Mouse (Mus musculus) activated CD4-positive, CD25-positive, alpha-beta regulatory T cell, adult 9 weeks (primary cell): ENCODE results near the gene Rec8. TPM values are rescaled to one million over a fixed set of nuclear protein-coding genes. Genes with fewer than 3 reads are reported as not detected.

ENCODE experiments used
- polyA plus RNA-seq: library from polyadenylated mRNA; unstranded; fragments of 100-300 nt; shearing (Covaris generic); gene quantifications from one replicate; pipeline ENCODE4 v1.2.1, GENCODE M21; 2017

The Rec8 gene
- polyA plus RNA-seq = 10.1 TPM

GRCm38 (mm10) chr14:55617822-55618221 lies at the start of gene Rec8:
Rec8 (plus strand) TSS chr14:55618037.

DNA sequence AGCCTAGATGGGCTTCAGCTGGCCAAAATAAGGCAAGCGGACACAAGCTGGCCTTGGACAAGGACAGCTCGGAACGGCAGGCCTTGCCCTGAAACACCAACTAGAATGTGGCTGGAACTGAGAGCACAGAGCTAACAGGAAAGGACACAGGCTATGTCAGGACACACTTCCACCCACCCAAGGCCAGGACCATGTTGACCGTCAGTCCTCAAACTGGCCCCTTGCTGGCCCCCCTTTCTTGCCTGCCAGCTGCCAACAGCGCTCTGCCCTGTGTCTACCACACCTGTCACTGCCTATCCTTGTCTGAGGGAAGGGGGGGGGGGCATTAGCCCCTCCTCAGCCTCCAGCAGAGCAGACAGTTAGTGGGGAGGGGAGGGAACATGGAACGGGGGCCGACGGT lies 42.5 kb upstream of the Rec8 start, which contains the start of gene Fitm1:
Fitm1 (plus strand) TSS at position 316 of the 400 bp plus-strand sequence.

GRCm38 (mm10) chr14:55577871-55578667 lies 39.8 kb upstream of the Rec8 start, which contains the start of gene Psme1:
Psme1 (plus strand) TSS chr14:55578123.

GRCm38 (mm10) chr14:55584702-55585565 lies 32.9 kb upstream of the Rec8 start, which contains the start of gene Emc9:
Emc9 (minus strand) TSS chr14:55585302.

GRCm38 (mm10) chr14:55590748-55591330 lies 27.0 kb upstream of the Rec8 start, which contains the start of gene Psme2:
Psme2 (minus strand) TSS chr14:55591113.

DNA sequence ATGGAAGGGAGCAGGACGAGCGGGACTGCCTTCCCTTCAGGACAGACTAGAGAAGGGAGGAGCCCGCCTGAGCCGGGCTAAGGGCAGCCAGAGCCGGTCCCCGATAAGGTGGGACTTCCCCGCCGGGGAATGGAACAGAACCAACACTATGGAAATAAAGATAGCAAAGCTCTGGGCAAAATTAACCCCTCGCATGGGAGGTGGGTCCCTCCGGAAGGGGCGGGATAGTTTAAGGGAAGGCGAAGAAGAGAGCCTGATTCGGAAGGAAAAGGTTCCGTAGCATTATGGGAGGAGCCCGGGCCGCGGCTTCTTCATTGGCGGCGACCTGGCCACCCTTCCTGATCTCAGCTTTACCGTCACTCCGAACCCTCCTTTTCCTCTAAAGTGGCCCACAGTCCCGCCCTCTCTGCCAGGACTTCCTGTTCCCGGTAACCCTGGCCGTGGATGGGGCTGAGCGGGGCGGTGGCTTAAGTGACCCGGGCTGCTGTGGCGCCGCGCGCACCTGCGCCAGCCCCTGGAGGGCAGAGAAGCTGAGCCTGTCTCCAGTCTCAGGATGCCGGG lies 26.4 kb upstream of the Rec8 start, which contains the start of gene Rnf31:
Rnf31 (plus strand) TSS at position 378 of the 561 bp plus-strand sequence.

DNA sequence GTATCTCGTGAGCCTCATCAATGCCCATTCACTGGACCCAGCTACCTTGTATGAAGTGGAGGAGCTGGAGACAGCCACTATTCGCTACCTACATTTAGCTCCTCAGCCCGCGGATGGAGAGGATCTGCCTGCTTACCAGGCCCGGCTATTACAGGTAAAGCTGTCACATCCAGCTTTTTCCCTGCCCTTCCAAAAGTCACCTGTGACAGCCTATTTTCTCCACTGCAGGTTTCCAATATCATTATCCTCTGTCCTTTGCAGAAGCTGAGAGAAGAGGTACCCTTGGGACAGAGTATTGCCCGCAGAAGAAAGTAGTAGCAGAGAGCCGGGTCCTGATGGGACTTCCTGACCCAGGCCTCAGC lies 14.6 kb upstream of the Rec8 start, which contains the start of gene Irf9:
Irf9 (plus strand) TSS at position 301 of the 362 bp plus-strand sequence.

DNA sequence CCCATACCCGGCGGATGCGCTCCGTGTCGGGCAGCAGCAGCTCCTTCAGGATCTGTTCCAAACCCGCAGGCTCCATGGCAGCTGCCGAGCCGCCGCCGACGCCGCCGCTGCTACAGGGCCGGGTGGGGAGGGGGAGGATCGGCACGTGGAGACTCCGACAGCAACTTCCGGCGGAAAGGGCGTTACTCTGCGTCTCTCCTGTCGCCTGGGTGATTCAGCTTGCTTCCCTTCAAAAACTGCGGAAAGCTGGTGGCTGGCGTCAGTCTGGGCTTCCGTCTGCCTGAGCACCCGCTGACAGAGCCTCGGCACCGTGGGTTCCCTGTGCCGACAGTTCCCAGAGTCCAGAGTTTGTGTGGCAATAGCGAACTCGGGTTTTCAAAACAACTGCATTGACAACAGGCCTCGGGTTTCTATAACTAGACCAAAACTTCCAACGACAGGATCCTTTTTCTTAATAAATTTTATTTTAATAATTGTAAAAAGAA lies 17.7 kb downstream of the Rec8 start, which contains the start of gene Ipo4:
Ipo4 (minus strand) TSS at position 435 of the 485 bp plus-strand sequence.

GRCm38 (mm10) chr14:55637795-55638194 lies 20.0 kb downstream of the Rec8 start, which contains the start of gene Gm49378:
Gm49378 (minus strand) TSS chr14:55637895.

GRCm38 (mm10) chr14:55643060-55643907 lies 25.4 kb downstream of the Rec8 start, which contains the start of gene Tm9sf1:
Tm9sf1 (minus strand) TSS chr14:55643806.

GRCm38 (mm10) chr14:55649884-55650283 lies 32.0 kb downstream of the Rec8 start, which contains the start of gene Tssk4:
Tssk4 (plus strand) TSS chr14:55650184.

GRCm38 (mm10) chr14:55659960-55660573 lies 42.2 kb downstream of the Rec8 start, which contains the start of gene Mdp1:
Mdp1 (minus strand) TSS chr14:55660508.

GRCm38 (mm10) chr14:55671833-55672740 lies 54.2 kb downstream of the Rec8 start, which contains the start of the genes Gmpr2 and Nedd8:
Gmpr2 (plus strand) TSS chr14:55671941.
Nedd8 (minus strand) TSS chr14:55672124.

Other genes with a start within 250 kb of the Rec8 start
- gene Dhrs4, start 139.3 kb upstream of the Rec8 start, polyA plus RNA-seq = 39.7 TPM
- gene Carmil3, start 127.4 kb upstream of the Rec8 start, polyA plus RNA-seq = not detected
- gene Cpne6, start 107.6 kb upstream of the Rec8 start, polyA plus RNA-seq = not detected
- 0.07 TPM for gene Nrl, start 93.1 kb upstream of the Rec8 start, polyA plus RNA-seq
- gene Pck2, start 77.8 kb upstream of the Rec8 start, polyA plus RNA-seq = 46.5 TPM
- 159 TPM for gene Dcaf11, start 58.0 kb upstream of the Rec8 start, polyA plus RNA-seq
- 4.7 TPM for gene A730061H03Rik, start 57.6 kb upstream of the Rec8 start, polyA plus RNA-seq
- not detected for gene Fitm1, start 42.4 kb upstream of the Rec8 start, polyA plus RNA-seq
- 1,178 TPM for gene Psme1, start 39.9 kb upstream of the Rec8 start, polyA plus RNA-seq
- gene Emc9, start 32.7 kb upstream of the Rec8 start, polyA plus RNA-seq = 32.1 TPM
- gene Psme2, start 26.9 kb upstream of the Rec8 start, polyA plus RNA-seq = 1,001 TPM
- 79.7 TPM for gene Rnf31, start 26.3 kb upstream of the Rec8 start, polyA plus RNA-seq
- 209 TPM for gene Irf9, start 14.5 kb upstream of the Rec8 start, polyA plus RNA-seq
- gene Ipo4, start 17.9 kb downstream of the Rec8 start, polyA plus RNA-seq = 74.4 TPM
- 2.5 TPM for gene Gm49378, start 19.9 kb downstream of the Rec8 start, polyA plus RNA-seq
- gene Tm9sf1, start 25.8 kb downstream of the Rec8 start, polyA plus RNA-seq = 95.5 TPM
- gene Tssk4, start 32.1 kb downstream of the Rec8 start, polyA plus RNA-seq = 1.4 TPM
- 120 TPM for gene Mdp1, start 42.5 kb downstream of the Rec8 start, polyA plus RNA-seq
- 49.3 TPM for gene Gmpr2, start 53.9 kb downstream of the Rec8 start, polyA plus RNA-seq
- gene Nedd8, start 54.1 kb downstream of the Rec8 start, polyA plus RNA-seq = 452 TPM
- 62.3 TPM for gene Tinf2, start 63.8 kb downstream of the Rec8 start, polyA plus RNA-seq
- 0.39 TPM for gene Tgm1, start 95.9 kb downstream of the Rec8 start, polyA plus RNA-seq
- 71.3 TPM for gene Rabggta, start 104.2 kb downstream of the Rec8 start, polyA plus RNA-seq
- gene Dhrs1, start 127.7 kb downstream of the Rec8 start, polyA plus RNA-seq = 56.9 TPM
- 15.6 TPM for gene Nop9, start 127.7 kb downstream of the Rec8 start, polyA plus RNA-seq
- not detected for gene Cideb, start 140.4 kb downstream of the Rec8 start, polyA plus RNA-seq
- not detected for gene Ltb4r2, start 143.4 kb downstream of the Rec8 start, polyA plus RNA-seq
- gene Ltb4r1, start 147.9 kb downstream of the Rec8 start, polyA plus RNA-seq = 3.1 TPM
- 0.11 TPM for gene Adcy4, start 166.1 kb downstream of the Rec8 start, polyA plus RNA-seq
- 81.9 TPM for gene Ripk3, start 170.8 kb downstream of the Rec8 start, polyA plus RNA-seq
- not detected for gene Nfatc4, start 205.1 kb downstream of the Rec8 start, polyA plus RNA-seq
- gene Nynrin, start 236.0 kb downstream of the Rec8 start, polyA plus RNA-seq = 1.5 TPM